Mouse (Mus musculus) heart, adult 2 months (tissue): ENCODE data around the gene Inhbb.

Source experiments
- CTCF ChIP-seq: fragments of 200-600 bp; IDR thresholded peaks from 2 replicates; pipeline ENCODE4 v1.8.1; 2022; ENCODE audit warnings: antibody characterized with exemption, mild to moderate bottlenecking, moderate library complexity
- POLR2A ChIP-seq: fragments of 200-500 bp; IDR thresholded peaks from 2 replicates; pipeline ENCODE4 v1.6.1; 2011; ENCODE audit warnings: mild to moderate bottlenecking, low read depth, low read length, control low read depth; ENCODE audit not compliant: insufficient read depth

DNA sequence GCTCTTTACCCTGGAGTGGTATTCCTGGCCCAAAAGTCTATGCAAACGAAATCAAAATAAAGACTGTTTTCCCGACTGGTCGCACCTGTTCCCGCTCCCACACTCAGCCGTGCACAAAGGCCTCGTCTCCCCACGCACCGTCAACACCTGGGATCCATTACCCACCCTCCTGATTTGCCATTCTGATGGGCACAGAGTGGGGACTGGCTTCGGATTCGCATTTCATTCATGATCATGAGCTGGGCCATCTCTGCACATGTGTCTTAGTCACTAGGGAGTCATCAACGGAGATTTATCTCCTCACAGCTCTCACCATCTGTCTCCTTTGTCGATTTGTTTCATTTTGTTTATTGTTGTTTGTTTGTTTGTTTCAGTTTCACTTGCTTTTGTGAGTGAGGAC is 54.5 kb downstream of the Inhbb start:
- TF ChIP-seq CTCF (no peak), POLR2A (no peak)
